Mouse (Mus musculus): Measurements from ENCODE around the gene Zfp867. TPM values are rescaled to one million over a fixed set of nuclear protein-coding genes. Genes with fewer than 3 reads are reported as not detected.

Gene Zfp867
- total RNA-seq, 1 experiment from 2014 or later = 5.9 TPM

DNA sequence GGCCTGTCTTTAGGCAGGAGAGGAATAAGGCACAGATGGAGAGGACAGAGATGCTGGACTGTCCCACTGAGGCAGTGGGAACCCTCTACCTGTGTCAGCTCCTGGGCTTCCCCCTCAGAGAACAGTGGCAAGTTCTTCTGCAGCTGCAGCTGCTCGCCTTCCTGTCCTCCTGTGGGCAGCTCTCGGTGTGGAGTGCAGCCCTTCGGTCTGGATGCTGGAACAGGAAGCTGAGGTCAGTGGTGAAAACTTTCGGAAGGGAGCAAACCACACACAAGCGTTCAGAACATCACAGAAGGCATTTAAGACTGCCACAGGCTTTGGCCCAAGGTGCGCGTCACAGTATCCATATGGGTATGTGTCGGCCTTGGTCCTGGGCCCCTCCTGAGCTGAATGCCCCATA lies 50.8 kb downstream of the Zfp867 start:
- peak; percentile 48 to 68 for ATAC-seq (replicated peaks in 1 of 2; ENCODE audit: insufficient read depth in 1 of 2, low FRiP score in 2 of 2, low TSS enrichment in 1 of 2, low read depth in 1 of 2, poor library complexity in 2 of 2, severe bottlenecking in 2 of 2)

DNA sequence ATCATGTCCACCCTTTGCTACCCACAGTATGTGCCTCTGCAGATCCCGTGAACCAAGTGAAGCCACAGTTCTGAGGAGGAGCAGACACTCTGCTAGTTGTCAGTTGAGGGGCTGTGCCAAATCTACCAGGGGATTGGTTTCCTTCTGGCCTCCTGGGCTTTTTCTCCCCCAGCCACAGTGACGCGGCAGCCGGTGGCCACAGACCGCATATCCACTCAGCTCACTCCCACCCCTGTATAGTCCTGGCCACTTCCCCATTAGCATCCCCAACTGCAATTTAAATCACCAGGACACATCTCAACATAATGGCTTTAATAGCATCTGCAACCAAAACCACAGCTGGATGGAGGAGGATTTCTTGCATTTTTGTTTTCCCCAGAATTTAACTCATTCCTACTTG lies 53.6 kb downstream of the Zfp867 start:
- peak; percentile 86 to 87 for ATAC-seq (replicated peaks in 1 of 2; ENCODE audit: insufficient read depth in 1 of 2, low FRiP score in 2 of 2, low TSS enrichment in 1 of 2, low read depth in 1 of 2, poor library complexity in 2 of 2, severe bottlenecking in 2 of 2)

DNA sequence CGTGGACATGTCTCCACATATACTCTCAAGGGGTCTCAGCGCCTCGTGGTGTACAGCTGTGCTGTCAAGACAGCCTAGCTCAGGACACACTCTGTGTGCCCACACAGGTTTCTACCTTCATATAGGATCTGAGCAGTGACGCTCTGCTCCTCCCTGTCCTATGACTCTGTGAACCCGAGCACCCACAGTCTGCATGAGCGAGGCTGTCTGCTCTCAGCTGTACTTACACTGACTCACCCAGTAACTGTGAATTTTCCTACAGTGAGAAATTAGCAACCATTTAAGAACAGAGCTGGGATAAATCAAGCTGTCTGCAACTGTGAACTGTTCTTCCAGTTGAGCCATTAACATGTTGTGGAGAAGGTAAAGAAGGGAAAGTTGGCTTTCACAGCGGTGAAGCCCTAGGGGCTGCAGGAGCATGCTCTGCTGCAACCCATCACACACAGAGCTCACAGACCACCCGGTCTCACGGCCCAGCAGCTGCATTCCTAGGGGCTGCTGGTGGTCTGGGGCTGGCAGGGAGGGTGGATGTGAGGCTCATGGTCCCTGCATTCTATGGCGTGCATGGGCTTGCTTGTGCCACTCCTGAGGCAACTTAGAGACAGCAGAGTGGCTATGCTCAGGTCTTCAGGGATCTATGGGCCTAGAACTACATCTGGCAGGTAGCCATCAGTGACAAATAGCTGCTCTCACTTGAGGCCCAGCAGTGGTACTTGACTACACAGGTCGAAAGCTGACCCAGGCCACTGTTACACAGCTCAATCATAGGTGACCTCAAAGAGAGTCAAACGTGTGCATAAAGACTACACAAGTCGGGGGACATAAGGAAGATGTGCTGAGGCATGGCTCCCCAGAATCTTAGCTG lies 59.0 kb downstream of the Zfp867 start:
- no peak for ATAC-seq (replicated peaks in 1 of 2; ENCODE audit: insufficient read depth in 1 of 2, low FRiP score in 2 of 2, low TSS enrichment in 1 of 2, low read depth in 1 of 2, poor library complexity in 2 of 2, severe bottlenecking in 2 of 2)

DNA sequence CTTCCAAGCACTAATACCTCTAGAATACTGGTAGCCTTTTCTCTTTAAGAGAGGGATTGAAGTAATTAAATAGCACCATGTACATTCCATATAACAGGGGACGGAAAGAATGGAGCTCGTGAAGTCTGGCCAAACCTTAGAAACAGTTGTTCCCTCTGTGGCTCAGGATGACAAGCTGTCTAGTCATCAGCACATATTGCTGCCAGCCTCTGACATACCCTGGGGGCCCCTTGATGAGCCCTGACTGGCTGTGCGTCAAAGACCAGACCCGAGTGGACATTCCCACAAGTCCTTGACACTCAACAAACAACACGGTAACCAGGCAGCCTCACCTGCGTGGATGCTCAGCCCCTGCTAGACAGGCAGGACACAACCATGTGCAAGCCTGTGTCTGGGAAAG lies 60.2 kb downstream of the Zfp867 start:
- no peak for ATAC-seq (replicated peaks in 1 of 2; ENCODE audit: insufficient read depth in 1 of 2, low FRiP score in 2 of 2, low TSS enrichment in 1 of 2, low read depth in 1 of 2, poor library complexity in 2 of 2, severe bottlenecking in 2 of 2)

Other genes starting within 250 kb of the Zfp867 start
- 237 and 263 TPM in 2 replicates for gene Arf1, start 244.2 kb downstream of the Zfp867 start, total RNA-seq (2017)
- gene Wnt3a, start 181.7 kb downstream of the Zfp867 start, total RNA-seq (2017) = not detected in 2 replicates
- 0.30 TPM in 1 of 2 replicates, not detected in the other for gene Wnt9a, start 165.5 kb downstream of the Zfp867 start, total RNA-seq (2017)
- not detected in 2 replicates for gene Prss38, start 96.8 kb downstream of the Zfp867 start, total RNA-seq (2017)
- gene Jmjd4, start 22.4 kb downstream of the Zfp867 start, total RNA-seq (2017) = 5.3 and 7.8 TPM in 2 replicates
- 9.7 and 16.4 TPM in 2 replicates for gene Snap47, start 21.3 kb downstream of the Zfp867 start, total RNA-seq (2017)
- gene Zkscan17, start 54.3 kb upstream of the Zfp867 start, total RNA-seq (2017) = 18.3 and 20.8 TPM in 2 replicates
- 3.2 and 4.9 TPM in 2 replicates for gene Nlrp3, start 69.1 kb upstream of the Zfp867 start, total RNA-seq (2017)
- gene Olfr222, start 103.8 kb upstream of the Zfp867 start, total RNA-seq (2017) = not detected in 2 replicates
- not detected in 2 replicates for gene Olfr223, start 120.8 kb upstream of the Zfp867 start, total RNA-seq (2017)
- gene Mprip, start 188.8 kb upstream of the Zfp867 start, total RNA-seq (2017) = 128 and 142 TPM in 2 replicates

Measured in hematopoietic stem cell, adult 5-6 weeks (primary cell).